Mouse (Mus musculus): ENCODE measurements around the gene Frmd4b.

The Frmd4b gene

GRCm38 (mm10) chr6:97520566-97520965 lies 96.8 kb downstream of the Frmd4b start:
- peak; percentile 32 for DNase-seq (ENCODE audit: low read depth, low spot score)

DNA sequence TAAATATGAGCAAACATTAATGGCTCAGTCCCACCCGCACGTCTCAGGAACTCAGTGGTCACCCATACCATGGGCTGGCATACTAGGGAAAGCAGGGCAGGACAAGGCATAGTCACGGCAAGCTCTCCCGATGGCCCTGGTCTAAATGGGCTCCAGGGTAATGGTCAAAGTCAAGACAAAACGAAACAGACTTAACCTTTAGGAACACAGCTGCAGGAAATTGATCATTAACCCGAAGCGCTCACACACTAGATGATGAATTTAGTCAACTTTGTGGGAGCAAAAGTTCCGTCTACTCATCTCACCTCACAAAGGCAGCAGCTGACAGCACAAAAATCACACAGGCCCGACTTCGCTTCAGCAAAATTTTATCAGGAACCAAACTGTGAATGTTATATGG lies 97.8 kb downstream of the Frmd4b start:
- no peak for DNase-seq (ENCODE audit: low read depth, low spot score)

DNA sequence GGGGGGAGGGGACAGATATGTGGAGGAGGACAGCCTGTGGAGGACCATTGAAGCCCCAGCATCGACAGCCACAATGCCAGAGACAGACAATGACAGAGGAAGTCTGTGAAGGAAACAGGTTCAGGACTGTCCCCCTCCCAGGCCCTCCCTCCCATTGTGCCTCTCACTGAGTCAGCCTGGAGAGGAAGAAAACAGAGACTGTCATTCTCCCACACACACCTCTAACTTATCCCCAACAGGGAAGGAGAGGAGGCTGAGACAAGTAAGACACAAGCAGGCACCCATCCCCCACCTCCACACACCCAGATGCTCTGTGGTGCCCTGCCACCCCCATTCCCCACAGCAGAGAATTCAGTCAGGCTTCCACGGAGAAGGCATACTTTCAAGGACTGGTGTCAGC lies 98.9 kb downstream of the Frmd4b start:
- no peak for DNase-seq (ENCODE audit: low read depth, low spot score)

- no peak for DNase-seq (ENCODE audit: low read depth, low spot score)
Measured at GRCm38 (mm10) chr6:97517616-97518235, 99.6 kb downstream of the Frmd4b start.

GRCm38 (mm10) chr6:97516941-97517340 lies 100.4 kb downstream of the Frmd4b start:
- DNase-seq (ENCODE audit: low read depth, low spot score): no peak

- DNase-seq (ENCODE audit: low read depth, low spot score): no peak
Measured at GRCm38 (mm10) chr6:97510771-97511170, 106.6 kb downstream of the Frmd4b start.

DNA sequence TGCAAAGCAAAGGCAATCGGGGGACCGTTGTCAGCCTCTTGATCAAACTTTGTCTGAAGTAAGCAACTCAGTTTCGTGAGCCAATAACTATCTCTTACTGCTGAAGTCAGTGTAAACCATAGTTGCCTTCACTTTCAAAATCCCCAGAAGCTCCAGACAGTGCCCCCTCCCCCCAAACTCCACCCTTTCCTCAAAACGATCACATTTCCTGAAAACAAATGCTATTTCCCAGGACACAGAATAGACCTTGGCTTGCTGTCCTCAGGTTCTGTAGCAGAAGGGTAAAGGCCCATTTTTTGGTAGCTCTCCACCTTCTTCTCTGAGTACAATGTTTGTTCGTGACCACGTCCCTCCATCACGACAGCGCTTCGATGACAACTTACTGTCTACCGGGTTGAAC lies 107.9 kb downstream of the Frmd4b start:
- DNase-seq (ENCODE audit: low read depth, low spot score): no peak

GRCm38 (mm10) chr6:97508480-97508879 lies 108.9 kb downstream of the Frmd4b start:
- DNase-seq (ENCODE audit: low read depth, low spot score): no peak

DNA sequence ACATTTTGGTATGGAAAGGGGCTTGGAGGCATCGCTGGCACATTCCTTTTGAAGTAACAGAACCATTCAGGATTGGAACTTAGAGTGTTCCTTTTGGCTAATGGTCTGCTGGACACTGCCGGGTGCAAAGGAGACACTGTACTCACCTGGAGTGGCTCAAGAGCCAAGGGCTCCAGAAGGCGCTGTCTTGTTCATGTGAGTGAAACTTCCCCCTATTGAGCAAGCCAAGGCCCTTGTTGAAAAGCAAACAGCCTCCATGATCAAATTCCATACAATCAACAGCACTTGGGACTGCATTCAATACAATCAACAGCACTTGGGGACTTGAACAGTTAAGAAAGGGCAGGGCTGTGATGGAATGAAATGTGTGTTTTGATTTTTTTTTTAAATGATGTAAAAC lies 109.4 kb downstream of the Frmd4b start:
- no peak for DNase-seq (ENCODE audit: low read depth, low spot score)

GRCm38 (mm10) chr6:97506141-97506650 lies 111.1 kb downstream of the Frmd4b start:
- no peak for DNase-seq (ENCODE audit: low read depth, low spot score)

DNA sequence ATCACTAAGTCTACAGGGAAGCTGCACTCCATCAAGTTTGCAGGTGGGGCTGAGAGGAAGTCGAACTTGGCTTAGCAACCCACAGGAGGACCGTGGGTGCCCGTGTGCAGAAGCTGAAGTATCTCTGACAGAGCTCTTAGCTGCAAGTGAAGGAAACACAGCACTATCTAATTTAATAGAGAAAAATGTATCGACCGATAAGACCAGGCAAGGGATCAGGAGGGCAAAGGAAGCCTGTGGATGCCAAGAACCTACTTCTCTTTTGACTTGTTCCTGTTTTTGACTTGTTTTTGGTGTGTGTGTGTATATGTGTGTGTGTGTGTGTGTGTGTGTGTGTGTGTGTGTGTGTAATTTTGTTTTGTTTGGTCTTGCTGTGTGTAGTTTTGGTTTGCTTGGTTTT lies 112.7 kb downstream of the Frmd4b start:
- no peak for DNase-seq (ENCODE audit: low read depth, low spot score)

DNA sequence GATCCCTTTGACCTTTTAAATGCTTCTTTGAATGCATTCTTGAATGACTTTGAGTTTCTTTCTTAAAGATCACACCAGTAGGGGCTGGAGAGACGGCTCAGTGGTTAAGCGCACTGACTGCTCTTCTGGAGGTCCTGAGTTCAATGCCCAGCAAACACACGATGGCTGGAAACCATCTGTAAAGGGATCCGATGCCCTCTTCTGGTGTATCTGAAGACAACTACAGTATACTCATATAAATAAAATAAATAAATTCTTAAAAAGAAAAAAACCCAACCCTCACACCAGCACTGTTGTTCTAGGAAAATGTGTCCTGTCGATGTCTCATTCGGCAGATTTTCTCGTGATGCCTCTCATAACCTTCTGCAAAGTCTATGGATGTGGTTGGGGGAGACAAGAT lies 116.3 kb downstream of the Frmd4b start:
- no peak for DNase-seq (ENCODE audit: low read depth, low spot score)

- DNase-seq (ENCODE audit: low read depth, low spot score): no peak
Measured at GRCm38 (mm10) chr6:97500246-97500645, 117.1 kb downstream of the Frmd4b start.

GRCm38 (mm10) chr6:97496002-97496401 lies 121.3 kb downstream of the Frmd4b start:
- DNase-seq (ENCODE audit: low read depth, low spot score): no peak

GRCm38 (mm10) chr6:97491065-97491464 lies 126.3 kb downstream of the Frmd4b start:
- DNase-seq (ENCODE audit: low read depth, low spot score): no peak

- no peak for DNase-seq (ENCODE audit: low read depth, low spot score)
Measured at GRCm38 (mm10) chr6:97488821-97489220, 128.5 kb downstream of the Frmd4b start.

GRCm38 (mm10) chr6:97488280-97488679 lies 129.1 kb downstream of the Frmd4b start:
- DNase-seq (ENCODE audit: low read depth, low spot score): no peak

DNA sequence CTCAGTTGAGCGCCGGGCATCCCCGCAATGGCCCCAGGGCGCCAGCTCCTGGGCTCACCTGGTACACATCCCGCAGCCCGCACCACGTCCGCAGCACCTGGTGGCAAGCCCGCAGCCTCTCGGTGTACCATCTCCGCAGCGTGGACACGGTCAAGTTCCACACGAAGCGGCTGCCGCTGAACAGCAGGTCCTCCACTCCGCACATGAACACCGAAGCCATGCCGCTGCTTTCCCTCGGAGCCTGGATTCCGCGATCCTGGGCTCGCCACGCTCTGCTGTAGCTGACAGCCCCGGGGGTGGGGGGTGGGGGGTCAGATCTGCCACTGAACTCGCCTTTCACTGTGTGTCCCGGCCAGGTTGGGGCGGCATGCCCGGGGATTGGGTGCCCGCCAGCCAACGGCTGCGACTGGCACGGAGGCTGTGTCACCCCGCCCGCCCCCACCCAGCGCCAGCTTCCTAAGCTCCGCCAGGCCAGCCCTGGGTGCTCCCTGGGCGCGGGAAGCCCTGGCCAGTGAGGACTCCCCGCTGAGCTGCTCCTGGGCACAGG lies 129.7 kb downstream of the Frmd4b start:
- peak; percentile 40 for DNase-seq (ENCODE audit: low read depth, low spot score)

DNA sequence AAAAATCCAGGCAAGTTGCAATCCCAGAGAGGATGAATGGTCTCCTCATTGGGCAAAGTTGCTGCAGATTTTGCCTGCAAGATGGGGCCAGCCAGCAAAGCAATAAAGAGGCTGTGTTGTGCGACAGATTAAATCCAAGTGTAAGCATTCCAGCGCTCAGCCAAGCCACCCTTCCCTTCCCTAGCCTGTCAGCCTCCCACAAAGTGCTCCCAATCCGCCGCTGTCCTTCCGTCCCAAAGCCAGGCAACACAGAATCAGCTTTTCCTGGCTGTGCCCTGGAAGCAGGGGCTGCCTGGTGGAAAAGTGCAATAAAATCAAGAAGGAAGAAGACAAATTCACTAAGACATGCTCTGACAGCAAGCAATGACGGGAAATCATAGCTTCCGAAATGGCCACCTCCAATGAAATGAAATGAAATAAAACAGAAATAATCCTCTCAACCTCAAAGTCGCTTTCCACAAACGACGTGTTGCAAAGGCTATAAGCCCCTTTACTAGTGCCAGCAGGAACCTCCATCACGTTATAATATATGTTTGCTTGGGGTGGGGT lies 130.5 kb downstream of the Frmd4b start:
- DNase-seq (ENCODE audit: low read depth, low spot score): no peak

DNA sequence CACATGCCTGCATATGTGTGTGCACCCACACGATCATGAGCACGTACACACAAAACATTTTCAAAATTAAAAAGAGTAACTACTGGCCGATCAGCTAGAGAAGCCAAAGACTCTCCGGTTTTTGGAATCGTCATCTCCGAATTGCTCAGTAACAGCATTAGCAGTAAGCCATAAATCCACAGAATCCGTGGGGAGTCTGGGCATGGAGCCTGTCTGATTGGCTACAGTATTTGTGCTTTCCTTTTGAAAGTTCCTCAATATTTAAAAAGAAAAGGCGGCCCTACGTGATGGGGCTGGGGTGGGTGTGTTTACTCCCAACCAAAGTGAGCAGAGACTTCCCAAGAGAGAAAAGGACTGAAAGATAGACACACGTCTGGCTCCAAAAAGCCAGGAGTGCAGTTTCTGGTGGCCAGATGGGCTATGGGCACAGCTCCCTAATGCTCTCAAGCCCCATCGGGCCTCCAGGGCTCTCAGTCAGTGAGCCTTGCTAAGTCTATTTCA lies 131.4 kb downstream of the Frmd4b start:
- DNase-seq (ENCODE audit: low read depth, low spot score): no peak

GRCm38 (mm10) chr6:97481912-97482311 lies 135.4 kb downstream of the Frmd4b start:
- no peak for DNase-seq (ENCODE audit: low read depth, low spot score)

GRCm38 (mm10) chr6:97478981-97479860 lies 138.1 kb downstream of the Frmd4b start:
- no peak for DNase-seq (ENCODE audit: low read depth, low spot score)
